Mouse (Mus musculus): ENCODE measurements at regions not wholly inside any gene's neighbourhood (a gene's known extent, or its start where the extent isn't known, plus 50 kb on each side); places are given as distances from the start of the nearest gene placed in this dataset.
A peak's percentile ranks its signal among the peaks of the same experiment; 100 is the strongest.

- no peak overlapping the region for H3K4me3 ChIP-seq (ENCODE audit: insufficient read depth, low read depth, low read length)
- H3K27ac ChIP-seq (replicated peaks; ENCODE audit: insufficient read depth, low read depth, low read length): no peak overlapping the region
- no peak for TF ChIP-seq CTCF (IDR thresholded peaks at IDR 0.05; ENCODE audit: low read depth, low read length)
- no peak for TF ChIP-seq POLR2A (IDR thresholded peaks at IDR 0.05; ENCODE audit: extremely low read depth, insufficient read depth, low read length)
- H3K36me3 ChIP-seq (ENCODE audit: control insufficient read depth, insufficient read depth, low read length): no peaks in the 10 kb centered on the region
- 29% methylated on average over 3 of the region's 3 CpGs for WGBS
- no peaks in the 10 kb centered on the region for H3K79me2 ChIP-seq (ENCODE audit: control insufficient read depth, insufficient read depth, low read length)
- H3K9ac ChIP-seq (ENCODE audit: low read depth, low read length): no peak overlapping the region
- DNase-seq (ENCODE audit: extremely low read depth, low read depth, low spot score): peak; percentile 43
- H3K27me3 ChIP-seq (ENCODE audit: control insufficient read depth, insufficient read depth, low read length): no peaks in the 10 kb centered on the region
- H3K4me1 ChIP-seq (ENCODE audit: control insufficient read depth, insufficient read depth, low read length): no peaks in the 10 kb centered on the region; the same call in 1 of the 2 replicates
Observed at GRCm38 (mm10) chr1:168680674-168681073, 248.6 kb upstream of the Pbx1 start.

- no peak overlapping the region for H3K27ac ChIP-seq (replicated peaks; ENCODE audit: insufficient read depth, low read depth, low read length)
- no peaks in the 10 kb centered on the region; the same call in 1 of the 2 replicates for H3K4me1 ChIP-seq (ENCODE audit: control insufficient read depth, insufficient read depth, low read length)
- no peak for DNase-seq (ENCODE audit: extremely low read depth, low read depth, low spot score)
- no peak for TF ChIP-seq CTCF (IDR thresholded peaks at IDR 0.05; ENCODE audit: low read depth, low read length)
- TF ChIP-seq POLR2A (IDR thresholded peaks at IDR 0.05; ENCODE audit: extremely low read depth, insufficient read depth, low read length): no peak
- H3K9ac ChIP-seq (ENCODE audit: low read depth, low read length): no peak overlapping the region
- H3K27me3 ChIP-seq (ENCODE audit: control insufficient read depth, insufficient read depth, low read length): no peaks in the 10 kb centered on the region
- no peaks in the 10 kb centered on the region for H3K36me3 ChIP-seq (ENCODE audit: control insufficient read depth, insufficient read depth, low read length)
- 67% methylated on average over 29 of the region's 29 CpGs for WGBS
- H3K4me3 ChIP-seq (ENCODE audit: insufficient read depth, low read depth, low read length): no peak overlapping the region
- H3K79me2 ChIP-seq (ENCODE audit: control insufficient read depth, insufficient read depth, low read length): no peaks in the 10 kb centered on the region
Observed at GRCm38 (mm10) chr1:168676418-168677413, 244.6 kb upstream of the Pbx1 start.

GRCm38 (mm10) chr1:168675741-168676140 lies 243.7 kb upstream of the Pbx1 start:
- Histone ChIP-seq H3K36me3 (ENCODE audit: control insufficient read depth, insufficient read depth, low read length) (no peaks in the 10 kb centered on the region), H3K4me1 (ENCODE audit: control insufficient read depth, insufficient read depth, low read length) (no peaks in the 10 kb centered on the region; the same call in 1 of the 2 replicates), H3K4me3 (ENCODE audit: insufficient read depth, low read depth, low read length) (no peak overlapping the region), H3K27ac (replicated peaks; ENCODE audit: insufficient read depth, low read depth, low read length) (no peak overlapping the region), H3K27me3 (ENCODE audit: control insufficient read depth, insufficient read depth, low read length) (no peaks in the 10 kb centered on the region), H3K9ac (ENCODE audit: low read depth, low read length) (no peak overlapping the region), H3K79me2 (ENCODE audit: control insufficient read depth, insufficient read depth, low read length) (no peaks in the 10 kb centered on the region)
- no peak for TF ChIP-seq CTCF (IDR thresholded peaks at IDR 0.05; ENCODE audit: low read depth, low read length)
- TF ChIP-seq POLR2A (IDR thresholded peaks at IDR 0.05; ENCODE audit: extremely low read depth, insufficient read depth, low read length): no peak
- DNase-seq (ENCODE audit: extremely low read depth, low read depth, low spot score): no peak
- 74% methylated on average over 10 of the region's 10 CpGs for WGBS

GRCm38 (mm10) chr1:168662755-168663284 lies 230.8 kb upstream of the Pbx1 start:
- H3K4me3 ChIP-seq (ENCODE audit: insufficient read depth, low read depth, low read length): no peak overlapping the region
- H3K79me2 ChIP-seq (ENCODE audit: control insufficient read depth, insufficient read depth, low read length): no peaks in the 10 kb centered on the region
- WGBS: 75% methylated on average over 11 of the region's 11 CpGs
- no peak overlapping the region for H3K9ac ChIP-seq (ENCODE audit: low read depth, low read length)
- no peaks in the 10 kb centered on the region for H3K27me3 ChIP-seq (ENCODE audit: control insufficient read depth, insufficient read depth, low read length)
- no peak for TF ChIP-seq POLR2A (IDR thresholded peaks at IDR 0.05; ENCODE audit: extremely low read depth, insufficient read depth, low read length)
- TF ChIP-seq CTCF (IDR thresholded peaks at IDR 0.05; ENCODE audit: low read depth, low read length): no peak
- H3K36me3 ChIP-seq (ENCODE audit: control insufficient read depth, insufficient read depth, low read length): no peaks in the 10 kb centered on the region
- H3K4me1 ChIP-seq (ENCODE audit: control insufficient read depth, insufficient read depth, low read length): no peaks in the 10 kb centered on the region
- no peak overlapping the region for H3K27ac ChIP-seq (replicated peaks; ENCODE audit: insufficient read depth, low read depth, low read length)
- DNase-seq (ENCODE audit: extremely low read depth, low read depth, low spot score): no peak

GRCm38 (mm10) chr1:168660956-168661355 lies 228.9 kb upstream of the Pbx1 start:
- TF ChIP-seq CTCF (IDR thresholded peaks at IDR 0.05; ENCODE audit: low read depth, low read length): no peak
- no peak for TF ChIP-seq POLR2A (IDR thresholded peaks at IDR 0.05; ENCODE audit: extremely low read depth, insufficient read depth, low read length)
- H3K27ac ChIP-seq (replicated peaks; ENCODE audit: insufficient read depth, low read depth, low read length): no peak overlapping the region
- H3K79me2 ChIP-seq (ENCODE audit: control insufficient read depth, insufficient read depth, low read length): no peaks in the 10 kb centered on the region
- no peaks in the 10 kb centered on the region for H3K27me3 ChIP-seq (ENCODE audit: control insufficient read depth, insufficient read depth, low read length)
- no peak for DNase-seq (ENCODE audit: extremely low read depth, low read depth, low spot score)
- WGBS: 81% methylated on average over 7 of the region's 7 CpGs
- H3K9ac ChIP-seq (ENCODE audit: low read depth, low read length): no peak overlapping the region
- H3K36me3 ChIP-seq (ENCODE audit: control insufficient read depth, insufficient read depth, low read length): no peaks in the 10 kb centered on the region
- no peak overlapping the region for H3K4me3 ChIP-seq (ENCODE audit: insufficient read depth, low read depth, low read length)
- no peaks in the 10 kb centered on the region for H3K4me1 ChIP-seq (ENCODE audit: control insufficient read depth, insufficient read depth, low read length)

Measured in liver, adult 2 months (tissue).